Mouse (Mus musculus): Measurements from ENCODE around the gene C530025M09Rik. TPM values are rescaled to one million over a fixed set of nuclear protein-coding genes. Genes with fewer than 3 reads are reported as not detected.

C530025M09Rik gene
- 0.74 and 1.2 TPM in 2 replicates for polyA plus RNA-seq (2016; fragmentation: Nextera tagmentation; extraction: Ambion mirVana)

DNA sequence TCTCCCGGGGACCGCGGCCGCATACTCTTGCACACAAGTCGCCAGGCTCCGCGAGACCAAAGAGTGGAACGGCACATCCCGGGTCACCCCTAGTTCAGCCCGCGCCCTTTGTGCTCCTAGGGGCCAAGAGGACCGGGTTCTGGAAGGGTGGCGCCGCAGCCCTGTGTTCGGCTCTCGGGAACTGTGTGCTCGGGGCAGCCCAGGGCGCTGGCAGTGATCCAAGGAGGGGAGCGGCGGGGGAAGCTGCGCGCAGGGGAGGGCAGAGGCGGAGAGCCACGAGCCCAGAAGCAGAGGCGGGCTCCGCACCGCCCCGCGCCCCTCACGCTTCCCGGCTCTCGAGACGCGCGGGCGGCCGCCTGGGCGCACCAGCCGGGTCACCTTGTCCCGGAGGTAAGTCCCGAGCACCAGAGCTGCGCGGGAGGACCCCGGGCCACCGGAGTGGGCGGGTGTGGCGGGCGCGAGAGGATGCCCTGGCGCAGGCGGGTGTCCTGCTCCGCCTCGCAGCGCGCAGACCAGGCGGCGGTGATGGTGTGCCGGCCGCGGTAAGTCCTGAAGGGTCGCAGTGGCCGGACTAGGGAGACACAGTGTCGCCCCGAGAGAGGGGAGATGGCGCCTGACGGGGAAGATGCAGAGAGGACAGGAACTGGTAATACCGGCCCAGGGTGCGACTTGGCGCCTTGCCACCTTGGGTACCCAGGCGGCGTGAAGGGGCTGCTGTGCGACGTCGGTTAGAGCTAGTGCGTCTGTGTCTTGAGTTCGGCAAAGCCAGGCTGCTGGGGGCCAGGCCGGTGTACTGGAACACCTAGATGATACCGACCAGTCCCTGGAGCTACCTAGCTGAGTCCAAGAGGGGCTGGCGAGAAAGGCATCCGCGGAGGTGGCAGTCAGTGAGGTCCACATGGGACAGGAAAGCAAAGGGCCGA is at the start of gene C530025M09Rik:
Gene C530025M09Rik (minus strand): TSS at position 678 of the 923 bp plus-strand sequence.
- peak within 1 kb of the TSS; percentile 98 for H3K4me2 ChIP-seq (replicated peaks)
- H3K9ac ChIP-seq (replicated peaks): peak within 1 kb of the TSS; percentile 63
- H3K4me1 ChIP-seq: peaks cover 22% of the 10 kb centered on the region; the same call in 1 of the 2 replicates
- no peaks in the 10 kb centered on the region for H3K9me3 ChIP-seq
- peaks cover 48% of the 10 kb centered on the region for H3K27me3 ChIP-seq
- peak within 1 kb of the TSS; percentile 20; the same call in 1 of the 2 replicates for H3K27ac ChIP-seq (replicated peaks)
- no peaks in the 10 kb centered on the region for H3K36me3 ChIP-seq
- ATAC-seq (ENCODE audit: low FRiP score, low read depth): peak; percentile 93
- peak within 1 kb of the TSS; percentile 64 for H3K4me3 ChIP-seq
- WGBS: under 1% methylated on average over 65 of the region's 82 CpGs

DNA sequence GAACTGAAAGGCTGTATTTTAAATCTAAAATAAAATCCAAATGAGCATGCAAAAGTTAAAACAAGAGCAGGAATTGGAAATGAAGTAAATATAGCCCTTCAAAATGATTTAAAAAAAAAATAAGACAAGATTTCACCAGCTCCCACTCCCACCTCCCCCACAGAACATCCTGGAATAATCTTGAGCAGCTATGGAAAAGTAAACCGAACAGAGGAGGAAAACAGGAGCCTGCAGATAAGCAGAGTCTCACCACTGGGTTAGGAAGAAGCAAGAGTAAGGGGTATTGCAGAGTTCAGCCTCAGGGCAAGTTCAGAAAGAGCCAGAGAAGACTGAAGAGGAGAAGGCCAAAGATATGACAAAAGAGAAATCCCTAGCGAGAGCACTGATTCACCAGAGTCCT is 46.9 kb upstream of the C530025M09Rik start:
- H3K4me2 ChIP-seq (replicated peaks): no peak overlapping the region
- no peaks in the 10 kb centered on the region for H3K36me3 ChIP-seq
- H3K4me3 ChIP-seq: no peak overlapping the region
- H3K9ac ChIP-seq (replicated peaks): no peak overlapping the region
- WGBS: 73% methylated on average over 2 of the region's 2 CpGs
- no peak for ATAC-seq (ENCODE audit: low FRiP score, low read depth)
- H3K27ac ChIP-seq (replicated peaks): no peak overlapping the region
- H3K4me1 ChIP-seq: no peaks in the 10 kb centered on the region
- no peaks in the 10 kb centered on the region for H3K9me3 ChIP-seq
- no peaks in the 10 kb centered on the region for H3K27me3 ChIP-seq

DNA sequence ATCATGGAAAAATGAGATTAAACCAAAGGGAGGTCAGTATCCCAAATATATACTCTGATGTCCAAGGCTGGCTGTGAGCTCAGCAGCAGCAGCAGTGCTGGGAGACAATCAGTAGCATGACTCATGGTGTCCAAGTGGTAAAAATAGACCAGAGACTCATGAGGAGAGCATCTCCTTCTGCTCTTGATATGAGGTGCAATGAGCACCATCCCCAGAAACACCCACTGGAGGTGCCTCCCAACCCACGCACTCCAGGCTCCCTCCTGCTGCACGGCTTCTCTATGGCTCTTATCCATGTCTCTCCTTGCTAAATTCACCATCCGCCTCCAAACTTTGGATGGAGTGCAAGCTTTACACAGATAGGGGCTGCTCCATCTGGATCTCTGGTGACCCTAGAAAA is 42.3 kb upstream of the C530025M09Rik start:
- H3K9me3 ChIP-seq: no peaks in the 10 kb centered on the region
- H3K4me3 ChIP-seq: no peak overlapping the region
- no peak overlapping the region for H3K27ac ChIP-seq (replicated peaks)
- no peaks in the 10 kb centered on the region for H3K36me3 ChIP-seq
- no peaks in the 10 kb centered on the region for H3K27me3 ChIP-seq
- H3K4me2 ChIP-seq (replicated peaks): no peak overlapping the region
- no peak overlapping the region for H3K9ac ChIP-seq (replicated peaks)
- no peaks in the 10 kb centered on the region for H3K4me1 ChIP-seq
- ATAC-seq (ENCODE audit: low FRiP score, low read depth): no peak
- WGBS: 90% methylated on average over 3 of the region's 3 CpGs

DNA sequence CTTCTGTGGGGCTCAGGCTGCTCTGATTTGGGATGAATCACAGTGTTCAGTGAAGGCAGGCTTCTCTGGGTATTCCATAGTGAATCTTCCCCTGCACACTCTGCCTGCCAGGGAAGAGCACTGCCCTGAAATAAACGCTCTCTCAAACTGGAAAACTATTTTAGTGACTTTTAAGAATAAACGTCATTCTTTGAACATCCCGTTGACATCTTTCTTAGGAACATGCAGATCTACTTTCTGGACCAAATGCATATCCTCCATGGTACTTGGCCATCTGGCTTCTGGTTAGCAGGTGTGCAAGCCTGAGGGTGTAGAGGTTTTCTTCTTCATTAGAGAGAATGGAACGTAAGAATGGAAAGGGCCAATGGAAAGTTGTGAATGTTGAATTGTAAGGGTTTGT is 41.5 kb upstream of the C530025M09Rik start:
- H3K4me2 ChIP-seq (replicated peaks): no peak overlapping the region
- no peak overlapping the region for H3K27ac ChIP-seq (replicated peaks)
- H3K27me3 ChIP-seq: no peaks in the 10 kb centered on the region
- no peak for ATAC-seq (ENCODE audit: low FRiP score, low read depth)
- H3K9me3 ChIP-seq: no peaks in the 10 kb centered on the region
- H3K4me1 ChIP-seq: no peaks in the 10 kb centered on the region
- H3K4me3 ChIP-seq: no peak overlapping the region
- no peak overlapping the region for H3K9ac ChIP-seq (replicated peaks)
- 90% methylated on average over 4 of the region's 4 CpGs for WGBS
- H3K36me3 ChIP-seq: no peaks in the 10 kb centered on the region

DNA sequence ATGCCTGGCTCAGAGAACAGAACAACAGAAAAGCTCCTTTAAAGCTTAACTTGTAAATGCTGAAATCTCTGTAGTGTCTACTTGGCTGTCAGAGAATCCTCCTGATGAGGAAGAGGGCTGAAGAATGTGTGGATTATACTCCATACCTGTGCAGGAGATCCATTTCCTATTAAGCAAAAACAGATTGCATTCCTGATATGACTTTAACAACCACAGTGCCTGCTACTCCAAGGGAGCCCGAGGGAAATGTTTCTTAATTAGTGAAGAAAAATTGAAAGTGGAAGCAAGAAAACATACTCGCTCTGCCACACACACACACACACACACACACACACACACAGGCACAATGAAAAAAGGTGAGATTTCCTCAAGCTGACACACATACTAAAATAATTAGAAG is 39.5 kb upstream of the C530025M09Rik start:
- Histone ChIP-seq H3K4me1 (no peaks in the 10 kb centered on the region), H3K9ac (replicated peaks) (no peak overlapping the region), H3K36me3 (no peaks in the 10 kb centered on the region), H3K9me3 (no peaks in the 10 kb centered on the region), H3K27me3 (no peaks in the 10 kb centered on the region), H3K27ac (replicated peaks) (no peak overlapping the region), H3K4me2 (replicated peaks) (no peak overlapping the region), H3K4me3 (no peak overlapping the region)
- no peak for ATAC-seq (ENCODE audit: low FRiP score, low read depth)
- 78% methylated on average over 2 of the region's 2 CpGs for WGBS

DNA sequence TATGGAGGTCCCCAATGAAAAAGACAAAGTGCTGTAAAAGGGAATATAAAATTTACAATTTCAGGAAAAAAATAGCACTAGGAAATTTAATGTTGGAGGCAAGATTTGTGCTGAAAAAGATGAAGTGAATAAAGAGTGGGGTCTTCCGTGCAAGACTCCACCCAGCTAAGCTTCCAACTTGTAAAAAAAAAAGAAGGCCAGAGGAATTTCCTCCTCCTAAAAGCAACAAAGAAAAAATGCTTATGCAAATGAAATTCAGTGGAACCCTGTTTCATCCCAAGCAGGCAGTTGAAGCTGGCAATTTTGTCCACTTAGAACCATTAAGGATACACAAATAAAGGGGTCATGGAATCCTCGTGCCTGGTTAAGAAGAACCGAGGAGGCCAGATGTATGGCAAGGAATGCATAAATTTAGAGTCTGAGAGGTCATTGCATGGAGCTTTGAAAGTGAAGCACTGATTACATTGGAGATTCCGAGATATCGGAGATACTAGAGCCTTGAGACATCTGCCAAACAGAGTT is 35.0 kb upstream of the C530025M09Rik start:
- H3K4me3 ChIP-seq: no peak overlapping the region
- 56% methylated on average over 5 of the region's 5 CpGs for WGBS
- H3K27me3 ChIP-seq: no peaks in the 10 kb centered on the region
- H3K27ac ChIP-seq (replicated peaks): no peak overlapping the region
- no peak for ATAC-seq (ENCODE audit: low FRiP score, low read depth)
- no peaks in the 10 kb centered on the region for H3K4me1 ChIP-seq
- H3K36me3 ChIP-seq: no peaks in the 10 kb centered on the region
- H3K9ac ChIP-seq (replicated peaks): no peak overlapping the region
- H3K4me2 ChIP-seq (replicated peaks): no peak overlapping the region
- no peaks in the 10 kb centered on the region for H3K9me3 ChIP-seq

DNA sequence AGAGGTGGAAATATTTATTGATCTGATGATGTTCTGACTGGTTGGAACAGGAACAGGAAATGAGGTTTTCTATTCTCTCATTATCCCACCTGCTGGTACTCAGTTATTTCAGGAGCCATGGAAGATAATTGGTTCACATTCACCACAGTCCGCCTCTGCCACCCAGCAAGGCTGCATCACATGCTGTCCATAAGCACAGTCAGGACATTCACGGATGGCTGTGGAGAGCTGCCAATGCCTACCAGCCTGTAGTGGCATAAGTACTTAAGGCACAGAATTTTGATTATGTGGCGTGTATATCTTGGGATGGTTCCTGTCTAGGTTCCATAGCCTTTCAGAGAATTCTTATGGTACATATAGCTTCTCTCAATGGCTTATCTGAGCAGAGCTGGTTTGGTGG is 30.0 kb upstream of the C530025M09Rik start:
- no peak for ATAC-seq (ENCODE audit: low FRiP score, low read depth)
- Histone ChIP-seq H3K36me3 (no peaks in the 10 kb centered on the region), H3K27me3 (no peaks in the 10 kb centered on the region), H3K4me2 (replicated peaks) (no peak overlapping the region), H3K4me1 (no peaks in the 10 kb centered on the region), H3K9ac (replicated peaks) (no peak overlapping the region), H3K27ac (replicated peaks) (no peak overlapping the region), H3K9me3 (no peaks in the 10 kb centered on the region), H3K4me3 (no peak overlapping the region)
- WGBS: 86% methylated on average over 3 of the region's 3 CpGs

DNA sequence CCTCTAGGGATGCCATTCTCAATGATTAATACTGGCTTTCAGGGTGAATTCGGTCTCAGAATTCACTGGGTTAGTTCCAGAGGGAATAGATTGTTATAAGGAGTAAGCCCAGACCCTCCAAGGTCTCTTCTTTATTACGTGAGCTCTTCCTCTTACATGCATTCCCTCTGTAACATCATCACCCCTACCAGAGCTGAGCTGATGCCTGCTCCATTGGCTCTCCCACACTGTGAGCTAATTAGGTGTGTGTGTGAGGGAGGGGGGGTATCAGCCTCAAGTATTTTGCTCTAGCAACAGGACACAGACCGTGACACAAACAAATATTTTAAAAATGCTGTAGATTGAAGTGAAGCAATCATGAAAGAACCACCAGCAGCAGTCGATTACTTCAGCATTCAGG is 17.8 kb upstream of the C530025M09Rik start:
- 78% methylated on average over 4 of the region's 4 CpGs for WGBS
- no peak overlapping the region for H3K4me3 ChIP-seq
- no peak overlapping the region for H3K4me2 ChIP-seq (replicated peaks)
- ATAC-seq (ENCODE audit: low FRiP score, low read depth): no peak
- no peaks in the 10 kb centered on the region for H3K9me3 ChIP-seq
- H3K36me3 ChIP-seq: no peaks in the 10 kb centered on the region
- no peaks in the 10 kb centered on the region for H3K4me1 ChIP-seq
- H3K9ac ChIP-seq (replicated peaks): no peak overlapping the region
- no peaks in the 10 kb centered on the region for H3K27me3 ChIP-seq
- no peak overlapping the region for H3K27ac ChIP-seq (replicated peaks)

DNA sequence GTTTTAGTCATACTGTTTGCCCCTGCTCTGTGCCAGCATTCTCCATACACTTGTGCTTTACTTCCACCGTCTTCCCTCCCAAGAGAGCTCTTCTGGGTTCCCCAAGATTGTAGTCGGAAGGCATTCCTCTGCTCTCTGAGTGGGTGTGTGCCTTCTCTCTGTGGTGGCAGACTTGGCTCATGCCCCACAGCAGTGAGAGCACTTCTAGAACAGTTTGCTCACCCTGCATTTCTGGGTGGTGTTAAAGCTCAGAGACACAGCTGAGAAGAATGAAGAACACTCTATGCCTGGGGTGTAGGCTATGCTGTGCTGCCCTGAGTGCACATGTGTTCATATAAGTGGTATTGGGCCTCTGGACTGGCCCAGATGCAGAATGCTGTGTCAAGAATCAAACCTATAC is 13.6 kb upstream of the C530025M09Rik start:
- Histone ChIP-seq H3K27me3 (no peaks in the 10 kb centered on the region), H3K9ac (replicated peaks) (no peak overlapping the region), H3K9me3 (no peaks in the 10 kb centered on the region), H3K4me3 (no peak overlapping the region), H3K4me1 (no peaks in the 10 kb centered on the region), H3K27ac (replicated peaks) (no peak overlapping the region), H3K4me2 (replicated peaks) (no peak overlapping the region), H3K36me3 (no peaks in the 10 kb centered on the region)
- 86% methylated on average over 2 of the region's 2 CpGs for WGBS
- no peak for ATAC-seq (ENCODE audit: low FRiP score, low read depth)

DNA sequence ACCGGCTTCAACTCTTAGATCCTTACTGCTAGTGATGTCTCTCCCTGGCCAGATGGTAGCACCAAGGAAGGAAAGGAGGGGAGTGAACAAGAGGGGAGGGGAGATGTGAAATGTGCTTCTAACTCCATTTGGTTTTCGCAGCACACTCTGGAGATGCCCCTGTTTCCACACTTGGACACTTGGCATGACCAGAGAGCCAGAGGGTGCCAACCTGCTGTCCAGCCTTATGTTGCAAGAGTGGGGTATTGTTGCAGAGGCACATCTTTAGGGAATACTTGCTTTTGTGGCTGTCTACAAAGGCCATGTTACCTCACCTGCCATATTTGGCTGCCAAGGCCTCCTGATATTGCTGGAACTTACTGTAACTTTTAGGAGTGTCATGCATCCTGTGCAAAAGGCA is 8.7 kb upstream of the C530025M09Rik start:
- no peak overlapping the region for H3K27ac ChIP-seq (replicated peaks)
- H3K9ac ChIP-seq (replicated peaks): no peak overlapping the region
- no peak for ATAC-seq (ENCODE audit: low FRiP score, low read depth)
- no peaks in the 10 kb centered on the region for H3K9me3 ChIP-seq
- no peaks in the 10 kb centered on the region for H3K27me3 ChIP-seq
- H3K4me2 ChIP-seq (replicated peaks): no peak overlapping the region
- 86% methylated on average over 2 of the region's 2 CpGs for WGBS
- no peaks in the 10 kb centered on the region for H3K4me1 ChIP-seq
- H3K4me3 ChIP-seq: no peak overlapping the region
- no peaks in the 10 kb centered on the region for H3K36me3 ChIP-seq

DNA sequence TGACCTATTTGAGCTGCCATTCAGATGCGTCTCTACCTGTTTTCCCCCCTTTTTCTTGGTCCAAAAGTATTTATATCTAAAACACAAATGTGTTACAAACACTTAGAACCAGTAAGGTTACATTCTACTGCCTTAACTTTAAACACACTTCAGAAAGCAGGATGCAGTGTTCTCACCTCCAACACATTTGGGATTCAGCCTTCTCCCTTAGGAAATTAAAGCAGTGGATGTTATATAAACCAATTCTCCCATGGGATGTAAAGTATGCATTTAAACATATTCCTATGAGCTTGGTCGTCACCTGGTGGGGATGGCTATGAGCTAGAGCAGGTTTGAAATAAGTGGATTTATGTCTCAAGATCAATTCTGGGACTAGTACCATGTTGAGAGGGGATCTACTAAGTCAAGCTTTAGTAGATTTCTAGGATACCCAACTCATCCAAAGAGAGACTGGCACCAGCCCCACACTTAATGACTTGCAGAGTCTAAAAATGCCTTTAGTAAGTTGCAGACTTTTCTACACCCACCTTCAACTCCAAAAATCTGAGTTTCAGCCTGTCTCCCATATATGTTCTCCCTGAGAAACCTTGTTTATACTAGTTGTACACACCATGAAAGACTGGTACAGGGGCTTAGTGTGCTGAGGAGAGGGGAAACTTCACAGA is 5.6 kb upstream of the C530025M09Rik start:
- WGBS: 82% methylated on average over 2 of the region's 2 CpGs
- no peak overlapping the region for H3K9ac ChIP-seq (replicated peaks)
- no peaks in the 10 kb centered on the region for H3K9me3 ChIP-seq
- H3K27me3 ChIP-seq: peaks cover 18% of the 10 kb centered on the region
- H3K36me3 ChIP-seq: no peaks in the 10 kb centered on the region
- H3K4me2 ChIP-seq (replicated peaks): no peak overlapping the region
- no peak overlapping the region for H3K4me3 ChIP-seq
- ATAC-seq (ENCODE audit: low FRiP score, low read depth): no peak
- H3K4me1 ChIP-seq: peaks cover 10% of the 10 kb centered on the region; the same call in 1 of the 2 replicates
- no peak overlapping the region for H3K27ac ChIP-seq (replicated peaks)

DNA sequence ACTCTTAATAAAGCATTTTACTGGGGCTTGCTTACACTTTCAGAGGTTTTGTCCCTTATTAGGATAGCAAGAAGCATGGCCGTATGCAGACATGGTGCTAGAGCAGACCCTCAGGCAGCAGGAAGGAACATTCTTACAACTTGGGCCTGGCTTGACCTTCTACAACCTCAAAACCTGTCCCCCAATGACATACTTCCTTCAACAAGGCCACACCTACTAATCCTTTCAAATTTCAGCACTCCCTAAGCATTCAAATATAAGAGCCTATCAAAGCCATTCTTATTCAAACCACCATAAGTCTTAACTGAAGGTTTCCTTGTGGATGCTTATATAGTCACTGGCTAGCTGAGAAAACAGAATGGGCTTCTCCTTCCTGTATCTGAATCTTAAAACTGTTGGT is 4.1 kb upstream of the C530025M09Rik start:
- H3K27me3 ChIP-seq: peaks cover 34% of the 10 kb centered on the region
- peaks cover 20% of the 10 kb centered on the region; the same call in 1 of the 2 replicates for H3K4me1 ChIP-seq
- no peak overlapping the region for H3K9ac ChIP-seq (replicated peaks)
- 89% methylated on average over 1 of the region's 1 CpGs for WGBS
- no peak for ATAC-seq (ENCODE audit: low FRiP score, low read depth)
- H3K9me3 ChIP-seq: no peaks in the 10 kb centered on the region
- no peak overlapping the region for H3K27ac ChIP-seq (replicated peaks)
- no peaks in the 10 kb centered on the region for H3K36me3 ChIP-seq
- H3K4me3 ChIP-seq: no peak overlapping the region
- H3K4me2 ChIP-seq (replicated peaks): no peak overlapping the region

Data from midbrain, embryonic 12.5 days (tissue).